Mouse (Mus musculus): Measurements from ENCODE around the gene Terb2. TPM values are rescaled to one million over a fixed set of nuclear protein-coding genes. Genes with fewer than 3 reads are reported as not detected.

Gene Terb2
- polyA plus RNA-seq (2015; fragmentation: Nextera tagmentation; extraction: Ambion mirVana) = not detected in 2 replicates

- no peaks in the 10 kb centered on the region for H3K4me1 ChIP-seq (ENCODE audit: insufficient read depth, low read depth, low read length)
- no peak within 1 kb of the TSS for H3K4me2 ChIP-seq (replicated peaks; ENCODE audit: low read depth, low read length)
Observed at GRCm38 (mm10) chr2:122186106-122186505, at the start of gene Terb2, which contains the start of gene Patl2. TSS of gene Terb2 (plus strand) at chr2:122186272. TSS of gene Patl2 (minus strand) at chr2:122186189.

GRCm38 (mm10) chr2:122137839-122138465, 48.1 kb upstream of the Terb2 start:
- no peaks in the 10 kb centered on the region for H3K27me3 ChIP-seq (replicated peaks; ENCODE audit: insufficient read depth, low read length)
- H3K4me3 ChIP-seq (ENCODE audit: low read depth, low read length) = no peak overlapping the region
- no peaks in the 10 kb centered on the region for H3K36me3 ChIP-seq (ENCODE audit: insufficient read depth, low read length)
- H3K9ac ChIP-seq (replicated peaks; ENCODE audit: low read depth) = no peak overlapping the region
- DNase-seq (ENCODE audit: low spot score) (no peak), ATAC-seq (no peak)
- 40% methylated on average over 5 of the region's 5 CpGs for WGBS
- H3K4me1 ChIP-seq (ENCODE audit: insufficient read depth, low read depth, low read length) = no peaks in the 10 kb centered on the region
- H3K4me2 ChIP-seq (replicated peaks; ENCODE audit: low read depth, low read length) = no peak overlapping the region
- H3K27ac ChIP-seq (ENCODE audit: low read length) = no peak overlapping the region
- TF ChIP-seq EP300 (IDR thresholded peaks at IDR 0.05) (no peak), CTCF (IDR thresholded peaks at IDR 0.05) (no peak)
- no peaks in the 10 kb centered on the region for H3K9me3 ChIP-seq (ENCODE audit: low read length)

More at GRCm38 (mm10) chr2:122186106-122186505, at the start of gene Terb2, which contains the start of gene Patl2:
- Histone ChIP-seq H3K4me3 (ENCODE audit: low read depth, low read length) (no peak within 1 kb of the TSS), H3K27me3 (replicated peaks; ENCODE audit: insufficient read depth, low read length) (no peaks in the 10 kb centered on the region), H3K9me3 (ENCODE audit: low read length) (no peaks in the 10 kb centered on the region), H3K27ac (ENCODE audit: low read length) (no peak within 1 kb of the TSS), H3K36me3 (ENCODE audit: insufficient read depth, low read length) (no peaks in the 10 kb centered on the region), H3K9ac (replicated peaks; ENCODE audit: low read depth) (no peak within 1 kb of the TSS)
- no peak for DNase-seq (ENCODE audit: low spot score)
- 81% methylated on average over 17 of the region's 17 CpGs for WGBS
- no peak for TF ChIP-seq EP300 (IDR thresholded peaks at IDR 0.05)
- TF ChIP-seq CTCF (IDR thresholded peaks at IDR 0.05) = no peak
- ATAC-seq = no peak

GRCm38 (mm10) chr2:122140815-122141214, 45.3 kb upstream of the Terb2 start:
- no peak overlapping the region for H3K9ac ChIP-seq (replicated peaks; ENCODE audit: low read depth)
- no peak overlapping the region for H3K27ac ChIP-seq (ENCODE audit: low read length)
- no peak overlapping the region for H3K4me2 ChIP-seq (replicated peaks; ENCODE audit: low read depth, low read length)
- TF ChIP-seq CTCF (IDR thresholded peaks at IDR 0.05) = no peak
- no peak for TF ChIP-seq EP300 (IDR thresholded peaks at IDR 0.05)
- DNase-seq (ENCODE audit: low spot score) = no peak
- H3K9me3 ChIP-seq (ENCODE audit: low read length) = no peaks in the 10 kb centered on the region
- H3K36me3 ChIP-seq (ENCODE audit: insufficient read depth, low read length) = no peaks in the 10 kb centered on the region
- no peaks in the 10 kb centered on the region for H3K27me3 ChIP-seq (replicated peaks; ENCODE audit: insufficient read depth, low read length)
- H3K4me3 ChIP-seq (ENCODE audit: low read depth, low read length) = no peak overlapping the region
- 70% methylated on average over 2 of the region's 2 CpGs for WGBS
- H3K4me1 ChIP-seq (ENCODE audit: insufficient read depth, low read depth, low read length) = no peaks in the 10 kb centered on the region
- ATAC-seq = no peak

GRCm38 (mm10) chr2:122141332-122141967, 44.6 kb upstream of the Terb2 start:
- Histone ChIP-seq H3K9ac (replicated peaks; ENCODE audit: low read depth) (no peak overlapping the region), H3K4me1 (ENCODE audit: insufficient read depth, low read depth, low read length) (no peaks in the 10 kb centered on the region), H3K9me3 (ENCODE audit: low read length) (no peaks in the 10 kb centered on the region), H3K36me3 (ENCODE audit: insufficient read depth, low read length) (no peaks in the 10 kb centered on the region), H3K4me3 (ENCODE audit: low read depth, low read length) (no peak overlapping the region), H3K27me3 (replicated peaks; ENCODE audit: insufficient read depth, low read length) (no peaks in the 10 kb centered on the region), H3K27ac (ENCODE audit: low read length) (no peak overlapping the region), H3K4me2 (replicated peaks; ENCODE audit: low read depth, low read length) (no peak overlapping the region)
- no peak for TF ChIP-seq EP300 (IDR thresholded peaks at IDR 0.05)
- peak; percentile 53 for TF ChIP-seq CTCF (IDR thresholded peaks at IDR 0.05)
- WGBS = 66% methylated on average over 5 of the region's 5 CpGs
- ATAC-seq = no peak
- DNase-seq (ENCODE audit: low spot score) = no peak

GRCm38 (mm10) chr2:122143111-122143510, 43.0 kb upstream of the Terb2 start:
- no peaks in the 10 kb centered on the region for H3K4me1 ChIP-seq (ENCODE audit: insufficient read depth, low read depth, low read length)
- H3K36me3 ChIP-seq (ENCODE audit: insufficient read depth, low read length) = no peaks in the 10 kb centered on the region
- no peak overlapping the region for H3K4me3 ChIP-seq (ENCODE audit: low read depth, low read length)
- H3K9me3 ChIP-seq (ENCODE audit: low read length) = no peaks in the 10 kb centered on the region
- H3K27me3 ChIP-seq (replicated peaks; ENCODE audit: insufficient read depth, low read length) = no peaks in the 10 kb centered on the region
- no peak overlapping the region for H3K27ac ChIP-seq (ENCODE audit: low read length)
- DNase-seq (ENCODE audit: low spot score) (no peak), ATAC-seq (no peak)
- TF ChIP-seq EP300 (IDR thresholded peaks at IDR 0.05) (no peak), CTCF (IDR thresholded peaks at IDR 0.05) (no peak)
- no peak overlapping the region for H3K4me2 ChIP-seq (replicated peaks; ENCODE audit: low read depth, low read length)
- H3K9ac ChIP-seq (replicated peaks; ENCODE audit: low read depth) = no peak overlapping the region
- WGBS = 79% methylated on average over 3 of the region's 3 CpGs

- WGBS = 55% methylated on average over 4 of the region's 4 CpGs
- Histone ChIP-seq H3K4me1 (ENCODE audit: insufficient read depth, low read depth, low read length) (no peaks in the 10 kb centered on the region; the same call in 1 of the 2 replicates), H3K27me3 (replicated peaks; ENCODE audit: insufficient read depth, low read length) (no peaks in the 10 kb centered on the region), H3K9me3 (ENCODE audit: low read length) (no peaks in the 10 kb centered on the region), H3K36me3 (ENCODE audit: insufficient read depth, low read length) (no peaks in the 10 kb centered on the region; the same call in 1 of the 2 replicates), H3K9ac (replicated peaks; ENCODE audit: low read depth) (no peak overlapping the region), H3K4me2 (replicated peaks; ENCODE audit: low read depth, low read length) (no peak overlapping the region), H3K27ac (ENCODE audit: low read length) (no peak overlapping the region), H3K4me3 (ENCODE audit: low read depth, low read length) (no peak overlapping the region)
- ATAC-seq (no peak), DNase-seq (ENCODE audit: low spot score) (no peak)
- TF ChIP-seq EP300 (IDR thresholded peaks at IDR 0.05) = no peak
- TF ChIP-seq CTCF (IDR thresholded peaks at IDR 0.05) = no peak
Observed at GRCm38 (mm10) chr2:122145756-122146155, 40.3 kb upstream of the Terb2 start.
